Mouse (Mus musculus) limb, embryonic 15.5 days (tissue): Measurements from ENCODE around the gene Agbl5. TPM values are rescaled to one million over a fixed set of nuclear protein-coding genes. Genes with fewer than 3 reads are reported as not detected.

Experiments used
- polyA plus RNA-seq: library from polyadenylated mRNA; unstranded; fragments of >200 nt; fragmentation: Nextera tagmentation; extraction: Ambion mirVana; gene quantifications from 2 replicates; pipeline ENCODE4 v1.2.1, GENCODE M21; 2015

Agbl5 gene
- polyA plus RNA-seq, 1 experiment from 2014 or later = 21.9 TPM

Other genes starting within 250 kb of the Agbl5 start
- 28.5 and 28.8 TPM in 2 replicates for gene Slc35f6, start 240.8 kb upstream of the Agbl5 start, polyA plus RNA-seq
- 213 and 217 TPM in 2 replicates for gene Cenpa, start 221.9 kb upstream of the Agbl5 start, polyA plus RNA-seq
- 5.4 and 7.6 TPM in 2 replicates for gene Dpysl5, start 177.1 kb upstream of the Agbl5 start, polyA plus RNA-seq
- gene Mapre3, start 74.1 kb upstream of the Agbl5 start, polyA plus RNA-seq = 30.4 and 30.6 TPM in 2 replicates
- gene Tmem214, start 20.7 kb upstream of the Agbl5 start, polyA plus RNA-seq = 97.7 and 97.9 TPM in 2 replicates
- gene Ost4, start 19.1 kb downstream of the Agbl5 start, polyA plus RNA-seq = 464 and 505 TPM in 2 replicates
- 274 and 287 TPM in 2 replicates for gene Emilin1, start 24.7 kb downstream of the Agbl5 start, polyA plus RNA-seq
- gene Khk, start 32.7 kb downstream of the Agbl5 start, polyA plus RNA-seq = 23.6 and 28.1 TPM in 2 replicates
- gene Cgref1, start 56.9 kb downstream of the Agbl5 start, polyA plus RNA-seq = 21.0 and 31.7 TPM in 2 replicates
- gene Preb, start 71.7 kb downstream of the Agbl5 start, polyA plus RNA-seq = 128 and 137 TPM in 2 replicates
- gene Tcf23, start 80.0 kb downstream of the Agbl5 start, polyA plus RNA-seq = 0.04 and 0.06 TPM in 2 replicates
- 179 and 184 TPM in 2 replicates for gene Atraid, start 159.6 kb downstream of the Agbl5 start, polyA plus RNA-seq
- 10.9 and 14.6 TPM in 2 replicates for gene Slc5a6, start 160.2 kb downstream of the Agbl5 start, polyA plus RNA-seq
- 25.1 and 26.3 TPM in 2 replicates for gene Cad, start 166.1 kb downstream of the Agbl5 start, polyA plus RNA-seq
- not detected in 2 replicates for gene Dnajc5g, start 217.6 kb downstream of the Agbl5 start, polyA plus RNA-seq
- 0.50 and 0.66 TPM in 2 replicates for gene Slc30a3, start 219.5 kb downstream of the Agbl5 start, polyA plus RNA-seq
- 7.6 and 21.7 TPM in 2 replicates for gene Trim54, start 228.0 kb downstream of the Agbl5 start, polyA plus RNA-seq